In the genomic region with DNA sequence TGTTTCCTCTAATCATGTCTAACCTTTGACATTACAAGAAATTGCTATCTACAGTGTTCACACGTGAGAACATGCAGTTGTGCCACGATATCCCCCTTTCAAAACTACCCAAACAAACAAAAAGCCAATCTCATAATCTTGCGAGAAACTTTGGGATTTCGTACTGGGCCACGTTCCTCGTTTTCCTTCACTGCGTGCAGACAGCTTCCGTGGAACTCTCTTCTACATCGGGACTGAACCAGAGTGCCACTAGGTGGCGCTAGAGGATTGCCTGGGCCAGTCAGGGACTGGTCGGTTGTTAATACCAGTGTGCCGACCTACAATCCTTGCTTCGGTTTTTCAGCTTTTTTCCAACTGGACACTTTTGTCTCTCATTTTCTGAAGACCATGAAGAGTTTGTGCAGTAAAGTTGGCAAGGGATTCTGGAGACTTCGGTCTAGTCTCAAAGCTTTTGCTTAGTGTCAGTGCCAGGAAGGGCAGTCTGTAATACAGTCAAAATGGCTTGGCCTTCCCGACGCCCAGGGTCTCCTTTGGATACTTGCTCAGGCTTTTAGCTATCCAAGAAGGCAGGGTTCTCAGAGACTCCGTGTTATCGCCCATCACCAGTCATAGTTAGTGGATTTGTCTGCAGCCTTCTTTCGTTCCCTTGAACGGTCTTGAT, we compare ENCODE assay signal across 8 mouse cellular contexts. TPM values are rescaled to one million over a fixed set of nuclear protein-coding genes. Genes with fewer than 3 reads are reported as not detected.
DNase-seq lines count a peak whose midpoint lies in the region; ATAC-seq lines count a peak whose summit lies in the region.

No protein-coding gene starts in this region.

- peak; percentile 54 for DNase-seq in T-cell, adult 2 months (ENCODE audit: low spot score)
- peak; percentile 89 to 92 for DNase-seq in cerebellum, postnatal 36 days
- peak; percentile 83 to 88 for DNase-seq in frontal cortex, postnatal 36 days (ENCODE audit: low spot score in 2 of 2)
- peak; percentile 96 for DNase-seq in hindbrain, embryonic 14.5 days (ENCODE audit: low spot score)
- DNase-seq in layer of hippocampus, postnatal 25 days (ENCODE audit: extremely low spot score in 1 of 2, low spot score in 1 of 2), result peak; percentile 83 to 96
- DNase-seq in lung, postnatal 25 days (ENCODE audit: low spot score), result peak; percentile 86
- DNase-seq in retina, embryonic 14.5 days (ENCODE audit: low spot score), result peak; percentile 98
- peak; percentile 65 to 72 for DNase-seq in thymus, postnatal 36 days

- H3K9ac ChIP-seq in hindbrain, embryonic 14.5 days, result 0 out of 2 replicates have a peak overlapping the region, but pooled peaks have one; percentile 7

- 14% methylated on average over 20 of the region's 20 CpGs for WGBS in hindbrain, embryonic 14.5 days

- ATAC-seq in hindbrain, embryonic 14.5 days (ENCODE audit: low FRiP score), result peak; percentile 80; the same call in 1 of the 2 replicates

- no peak overlapping the region for H3K27ac ChIP-seq in hindbrain, embryonic 14.5 days

- H3K9me3 ChIP-seq in hindbrain, embryonic 14.5 days (ENCODE audit: control insufficient read depth, low read length), result no peaks in the 10 kb centered on the region

- H3K27me3 ChIP-seq in hindbrain, embryonic 14.5 days (ENCODE audit: control insufficient read depth, insufficient read depth, low read length), result no peaks in the 10 kb centered on the region

- H3K36me3 ChIP-seq in hindbrain, embryonic 14.5 days (replicated peaks; ENCODE audit: control insufficient read depth, insufficient read depth), result no peaks in the 10 kb centered on the region

- peak overlapping the region; percentile 21; the same call in 1 of the 2 replicates for H3K4me2 ChIP-seq in hindbrain, embryonic 14.5 days (replicated peaks)

- H3K4me3 ChIP-seq in hindbrain, embryonic 14.5 days (replicated peaks; ENCODE audit: low read length), result no peak overlapping the region

- no peaks in the 10 kb centered on the region for H3K4me1 ChIP-seq in hindbrain, embryonic 14.5 days (replicated peaks; ENCODE audit: control insufficient read depth, insufficient read depth, low read length)

RNA-seq across cellular contexts. Expression of a gene that starts 22.2 kb away (rescaled TPM):
- polyA plus RNA-seq in hindbrain, embryonic 14.5 days (2014; fragmentation: Nextera tagmentation; extraction: Ambion mirVana), result 0.96 and 1.1 TPM in 2 replicates
- total RNA-seq in layer of hippocampus, postnatal 25 days (2021), result 1 to 10 TPM; 1.6 to 1.7 TPM
